Mouse (Mus musculus) spleen, adult 2 months (tissue): ENCODE measurements around the gene Mrtfb. TPM values are rescaled to one million over a fixed set of nuclear protein-coding genes. Genes with fewer than 3 reads are reported as not detected.

Experiments
- DNase-seq, 2 experiments: peaks; one replicate each; pipeline versions ENCODE4 v3.0.0 to v3.0.0-alpha.2; 2012 to 2021; ENCODE audit warnings: low spot score in 2 of 2, low read depth in 1 of 2
- H3K27ac ChIP-seq: fragments of 200-500 bp; 2 replicates; pipeline ENCODE4 v1.5.1; 2012; ENCODE audit warnings: low read length, inconsistent platforms; ENCODE audit not compliant: insufficient read depth
- H3K27me3 ChIP-seq: fragments of 200-500 bp; 2 replicates; pipeline ENCODE4 v1.6.1; 2012; ENCODE audit warnings: mild to moderate bottlenecking, moderate library complexity, low read length, inconsistent platforms; ENCODE audit not compliant: control insufficient read depth, insufficient read depth
- H3K36me3 ChIP-seq: fragments of 200-500 bp; 2 replicates; pipeline ENCODE4 v1.6.1; 2012; ENCODE audit warnings: mild to moderate bottlenecking, low read length, inconsistent platforms; ENCODE audit not compliant: control insufficient read depth, insufficient read depth
- H3K4me1 ChIP-seq: fragments of 200-500 bp; 2 replicates; pipeline ENCODE4 v1.6.1; 2011; ENCODE audit warnings: inconsistent platforms; ENCODE audit not compliant: control insufficient read depth, insufficient read depth, insufficient read length
- H3K4me3 ChIP-seq: fragments of 200-500 bp; 2 replicates; pipeline ENCODE4 v1.5.1; 2011; ENCODE audit warnings: mild to moderate bottlenecking, inconsistent platforms; ENCODE audit not compliant: insufficient read depth, insufficient read length; ENCODE audit errors: extremely low read depth
- CTCF ChIP-seq: fragments of 200-500 bp; IDR thresholded peaks from 2 replicates; pipeline ENCODE4 v1.5.1; 2011; ENCODE audit warnings: mild to moderate bottlenecking, inconsistent platforms; ENCODE audit not compliant: insufficient read depth, insufficient read length, insufficient replicate concordance; ENCODE audit errors: extremely low read depth
- POLR2A ChIP-seq: fragments of 200-500 bp; IDR thresholded peaks from 2 replicates; pipeline ENCODE4 v1.6.1; 2011; ENCODE audit warnings: low read depth, low read length, inconsistent platforms
- WGBS: fragments of 180-500 bp; shearing (Covaris S2); methylation state at CpG from one replicate; pipeline ENCODE4 v1.1.7; 2018; 5-methylcytosine and 5-hydroxymethylcytosine counted together
- polyA plus RNA-seq: library from polyadenylated mRNA; depleted of rRNA; stranded (reverse); fragments of >200 nt; gene quantifications from 2 replicates; pipeline ENCODE4 v1.2.3, GENCODE M21; 2012

Gene Mrtfb
- polyA plus RNA-seq, 1 experiment = 4.5 TPM

GRCm38 (mm10) chr16:13425804-13426203 lies 169.5 kb downstream of the Mrtfb start:
- no peaks in the 10 kb centered on the region; the same call in 1 of the 2 replicates for H3K4me1 ChIP-seq
- WGBS = 96% methylated on average over 6 of the region's 6 CpGs
- no peak overlapping the region for H3K4me3 ChIP-seq
- TF ChIP-seq POLR2A = no peak
- no peak for TF ChIP-seq CTCF
- no peak overlapping the region for H3K27ac ChIP-seq
- DNase-seq = no peak
- H3K36me3 ChIP-seq = no peaks in the 10 kb centered on the region
- H3K27me3 ChIP-seq = no peaks in the 10 kb centered on the region

GRCm38 (mm10) chr16:13426831-13427589 lies 170.7 kb downstream of the Mrtfb start:
- no peak overlapping the region for H3K4me3 ChIP-seq
- no peak overlapping the region for H3K27ac ChIP-seq
- TF ChIP-seq POLR2A (no peak), CTCF (no peak)
- DNase-seq = no peak
- no peaks in the 10 kb centered on the region; the same call in 1 of the 2 replicates for H3K4me1 ChIP-seq
- H3K27me3 ChIP-seq = no peaks in the 10 kb centered on the region
- no peaks in the 10 kb centered on the region for H3K36me3 ChIP-seq
- WGBS = 84% methylated on average over 10 of the region's 10 CpGs

GRCm38 (mm10) chr16:13428077-13428476 lies 171.8 kb downstream of the Mrtfb start:
- no peak for DNase-seq
- no peak overlapping the region for H3K4me3 ChIP-seq
- H3K27ac ChIP-seq = no peak overlapping the region
- WGBS = 48% methylated on average over 5 of the region's 5 CpGs
- no peaks in the 10 kb centered on the region for H3K36me3 ChIP-seq
- TF ChIP-seq POLR2A = no peak
- H3K4me1 ChIP-seq = no peaks in the 10 kb centered on the region; the same call in 1 of the 2 replicates
- no peaks in the 10 kb centered on the region for H3K27me3 ChIP-seq

GRCm38 (mm10) chr16:13428806-13429205 lies 172.5 kb downstream of the Mrtfb start:
- Histone ChIP-seq H3K27ac (no peak overlapping the region), H3K4me1 (no peaks in the 10 kb centered on the region)
- no peak for DNase-seq

GRCm38 (mm10) chr16:13429921-13430606 lies 173.8 kb downstream of the Mrtfb start:
- WGBS = 87% methylated on average over 7 of the region's 7 CpGs

More at GRCm38 (mm10) chr16:13428806-13429205, 172.5 kb downstream of the Mrtfb start:
- no peaks in the 10 kb centered on the region for H3K36me3 ChIP-seq
- 100% methylated on average over 1 of the region's 1 CpGs for WGBS
- TF ChIP-seq POLR2A (no peak), CTCF (no peak)
- no peaks in the 10 kb centered on the region for H3K27me3 ChIP-seq
- H3K4me3 ChIP-seq = no peak overlapping the region

GRCm38 (mm10) chr16:13430940-13431339 lies 174.7 kb downstream of the Mrtfb start:
- no peak for DNase-seq
- no peak overlapping the region for H3K27ac ChIP-seq

More at GRCm38 (mm10) chr16:13429921-13430606, 173.8 kb downstream of the Mrtfb start:
- Histone ChIP-seq H3K36me3 (no peaks in the 10 kb centered on the region), H3K27ac (no peak overlapping the region), H3K4me3 (no peak overlapping the region), H3K4me1 (no peaks in the 10 kb centered on the region), H3K27me3 (no peaks in the 10 kb centered on the region)
- DNase-seq = no peak
- no peak for TF ChIP-seq POLR2A
- TF ChIP-seq CTCF = no peak

More at GRCm38 (mm10) chr16:13430940-13431339, 174.7 kb downstream of the Mrtfb start:
- TF ChIP-seq POLR2A (no peak), CTCF (no peak)
- H3K4me3 ChIP-seq = no peak overlapping the region
- H3K4me1 ChIP-seq = no peaks in the 10 kb centered on the region
- 61% methylated on average over 1 of the region's 1 CpGs for WGBS
- H3K36me3 ChIP-seq = no peaks in the 10 kb centered on the region
- no peaks in the 10 kb centered on the region for H3K27me3 ChIP-seq
